Mouse (Mus musculus): ENCODE data around the gene B3gnt3.

DNA sequence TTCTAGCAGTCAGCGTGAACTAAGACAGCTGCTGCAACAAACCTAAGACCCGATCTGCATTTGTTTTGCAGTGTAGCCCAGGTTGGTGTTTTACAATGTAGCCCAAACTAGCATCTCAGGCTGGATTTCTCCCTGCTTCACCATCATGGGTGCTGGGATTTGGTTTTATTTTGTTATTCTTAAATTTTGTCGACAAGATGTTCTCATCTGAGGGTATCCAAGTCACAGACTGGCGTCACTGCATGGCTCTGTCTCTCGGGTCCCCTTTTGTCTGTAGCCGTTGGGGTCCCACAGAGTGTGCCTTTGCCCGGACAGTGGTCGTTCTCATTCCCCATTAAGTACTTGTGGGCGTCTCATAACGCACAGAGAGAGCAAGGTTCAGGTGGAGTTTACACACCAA lies 16.9 kb downstream of the B3gnt3 start:
- TF ChIP-seq CTCF (IDR thresholded peaks at IDR 0.05; ENCODE audit: low read depth) (no peak), EP300 (IDR thresholded peaks at IDR 0.05; ENCODE audit: low read depth) (no peak)

Measured in liver, postnatal 0 days (tissue).